Mouse (Mus musculus) E14TG2a.4 (cell line): ENCODE data around the gene Ctso.

Experiments used
- CTCF ChIP-seq: conservative IDR thresholded peaks from 2 replicates; pipeline ENCODE4 v1.5.1; 2014; ENCODE audit warnings: low read length
- NANOG ChIP-seq: IDR thresholded peaks from 2 replicates; pipeline ENCODE4 v1.6.1; 2014; ENCODE audit warnings: borderline replicate concordance, low read length, mixed read lengths

DNA sequence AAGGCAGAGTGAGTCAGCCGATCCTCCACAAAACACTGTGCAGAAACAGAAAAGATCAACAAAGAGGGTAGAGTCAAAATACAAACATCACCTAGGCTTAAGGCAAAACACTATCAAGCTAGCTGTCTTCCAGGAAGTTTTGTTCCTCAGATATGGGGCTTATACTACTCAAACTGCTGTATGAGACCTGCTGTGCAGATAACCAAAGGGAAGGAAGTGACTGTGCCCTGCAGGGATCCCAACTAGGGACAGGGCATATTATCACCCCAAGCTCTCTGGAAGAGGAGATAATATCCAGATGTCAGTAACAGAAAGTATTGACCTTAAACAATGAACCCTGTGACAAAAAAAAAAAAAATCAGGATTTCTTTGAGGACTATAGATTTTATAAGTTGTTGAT is 16.6 kb downstream of the Ctso start:
- no peak for TF ChIP-seq CTCF
- TF ChIP-seq NANOG = no peak
